Mouse (Mus musculus) liver, embryonic 12.5 days (tissue): ENCODE results near the gene Krtap5-2. TPM values are rescaled to one million over a fixed set of nuclear protein-coding genes. Genes with fewer than 3 reads are reported as not detected.

ENCODE experiments used
- ATAC-seq: fragments of 200-750 bp; cut with Nextera tagmentation; 2 replicates; pipeline ENCODE4 v1.8.0; 2017; ENCODE audit warnings: moderate number of reproducible peaks, mild to moderate bottlenecking, moderate library complexity
- H3K27ac ChIP-seq: fragments of 300-500 bp; sonication (generic); 2 replicates; pipeline ENCODE4 v1.5.1; 2016; ENCODE audit warnings: mild to moderate bottlenecking
- H3K27me3 ChIP-seq: fragments of 300-500 bp; sonication (generic); replicated peaks from 2 replicates; pipeline ENCODE4 v1.6.1; 2016; ENCODE audit warnings: mild to moderate bottlenecking, moderate library complexity
- H3K36me3 ChIP-seq: fragments of 300-500 bp; sonication (generic); 2 replicates; pipeline ENCODE4 v1.6.1; 2016; ENCODE audit warnings: mild to moderate bottlenecking, moderate library complexity
- H3K4me1 ChIP-seq: fragments of 300-500 bp; sonication (generic); 2 replicates; pipeline ENCODE4 v1.6.1; 2016
- H3K4me2 ChIP-seq: fragments of 300-500 bp; sonication (generic); 2 replicates; pipeline ENCODE4 v1.6.1; 2016; ENCODE audit warnings: mild to moderate bottlenecking, moderate library complexity
- H3K4me3 ChIP-seq: fragments of 300-500 bp; sonication (generic); 2 replicates; pipeline ENCODE4 v1.5.1; 2016; ENCODE audit warnings: mild to moderate bottlenecking, moderate library complexity
- H3K9ac ChIP-seq: fragments of 300-500 bp; sonication (generic); 2 replicates; pipeline ENCODE4 v1.6.1; 2016; ENCODE audit warnings: mild to moderate bottlenecking, moderate library complexity
- H3K9me3 ChIP-seq: fragments of 300-500 bp; sonication (generic); replicated peaks from 2 replicates; pipeline ENCODE4 v1.6.1; 2016; ENCODE audit warnings: mild to moderate bottlenecking, moderate library complexity
- WGBS: fragments of 180-500 bp; shearing (Covaris S2); methylation state at CpG from one replicate; pipeline ENCODE4 v1.1.7; 2016; ENCODE audit not compliant: insufficient replicate concordance; 5-methylcytosine and 5-hydroxymethylcytosine counted together
- polyA plus RNA-seq: library from polyadenylated mRNA; unstranded; fragments of >200 nt; fragmentation: Nextera tagmentation; extraction: Ambion mirVana; gene quantifications from 2 replicates; pipeline ENCODE4 v1.2.1, GENCODE M21; 2016

Gene Krtap5-2
- polyA plus RNA-seq, 1 experiment from 2014 or later: not detected

DNA sequence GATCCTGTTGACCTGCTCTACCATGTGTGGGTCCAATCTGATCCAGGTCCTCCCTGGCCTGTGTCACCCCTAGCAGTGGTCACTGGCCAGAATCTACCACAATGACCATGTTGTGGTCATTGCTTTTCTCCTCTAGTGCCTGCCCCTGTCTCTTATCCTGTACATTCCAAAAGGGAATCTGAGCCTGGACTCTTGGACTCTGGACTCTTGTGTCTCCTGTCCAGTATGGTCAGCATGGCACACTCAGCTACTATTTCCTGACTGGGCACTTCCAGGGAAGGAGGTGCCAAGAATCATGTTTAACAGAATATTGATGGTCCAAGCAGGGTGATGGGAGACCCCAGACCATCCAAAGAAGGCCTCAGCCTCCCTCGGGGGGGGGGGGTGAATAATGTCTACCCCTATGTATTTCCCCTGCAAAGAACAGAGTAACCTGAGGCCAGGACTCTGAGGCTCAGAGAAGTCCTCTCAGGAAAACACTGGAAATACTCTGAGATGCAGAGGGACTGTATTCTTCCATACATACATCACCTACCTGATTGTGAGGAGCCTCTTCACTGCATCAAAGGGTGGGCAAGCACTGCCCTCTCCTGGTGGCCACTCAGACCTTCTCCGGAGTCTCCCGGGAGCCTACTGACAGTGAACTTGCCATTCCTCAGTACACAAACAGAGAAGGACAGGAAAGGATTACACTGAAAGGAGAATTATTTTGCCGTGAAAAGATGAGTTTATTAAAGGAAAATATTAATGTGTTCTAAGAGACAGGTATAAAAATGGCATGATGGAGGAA, 41.4 kb downstream of the Krtap5-2 start:
- Histone ChIP-seq H3K4me3 (no peak overlapping the region), H3K27ac (no peak overlapping the region), H3K9me3 (no peaks in the 10 kb centered on the region), H3K4me2 (no peak overlapping the region), H3K27me3 (no peaks in the 10 kb centered on the region; the same call in 1 of the 2 replicates), H3K4me1 (no peaks in the 10 kb centered on the region), H3K9ac (no peak overlapping the region), H3K36me3 (no peaks in the 10 kb centered on the region)
- WGBS: 43% methylated on average over 4 of the region's 4 CpGs
- ATAC-seq: no peak

- H3K27me3 ChIP-seq: peaks cover 4% of the 10 kb centered on the region; the same call in 1 of the 2 replicates
- H3K4me1 ChIP-seq: no peaks in the 10 kb centered on the region
- 44% methylated on average over 4 of the region's 4 CpGs for WGBS
- no peaks in the 10 kb centered on the region for H3K9me3 ChIP-seq
- no peak overlapping the region for H3K4me2 ChIP-seq
- no peak overlapping the region for H3K4me3 ChIP-seq
- no peak overlapping the region for H3K9ac ChIP-seq
- H3K27ac ChIP-seq: no peak overlapping the region
- no peaks in the 10 kb centered on the region for H3K36me3 ChIP-seq
- ATAC-seq: no peak
Observed at GRCm38 (mm10) chr7:142128843-142129242, 47.0 kb downstream of the Krtap5-2 start.

Other genes with a start within 250 kb of the Krtap5-2 start
- 0.23 and 0.33 TPM in 2 replicates for gene Brsk2, start 226.3 kb downstream of the Krtap5-2 start, polyA plus RNA-seq
- 62.9 and 64.6 TPM in 2 replicates for gene Mob2, start 114.9 kb downstream of the Krtap5-2 start, polyA plus RNA-seq
- gene Dusp8, start 80.2 kb downstream of the Krtap5-2 start, polyA plus RNA-seq: 7.4 and 7.5 TPM in 2 replicates
- not detected in 2 replicates for gene Gm45618, start 55.3 kb downstream of the Krtap5-2 start, polyA plus RNA-seq
- not detected in 2 replicates for gene Gm39115, start 40.0 kb downstream of the Krtap5-2 start, polyA plus RNA-seq
- not detected in 2 replicates for gene Gm45337, start 31.4 kb downstream of the Krtap5-2 start, polyA plus RNA-seq
- gene Gm29735, start 18.9 kb downstream of the Krtap5-2 start, polyA plus RNA-seq: not detected in 2 replicates
- gene Gm4553, start 10.3 kb downstream of the Krtap5-2 start, polyA plus RNA-seq: not detected in 2 replicates
- not detected in 2 replicates for gene Gm10153, start 14.4 kb upstream of the Krtap5-2 start, polyA plus RNA-seq
- gene Krtap5-3, start 25.4 kb upstream of the Krtap5-2 start, polyA plus RNA-seq: not detected in 2 replicates
- gene Gm7579, start 35.9 kb upstream of the Krtap5-2 start, polyA plus RNA-seq: not detected in 2 replicates
- gene Krtap5-5, start 54.0 kb upstream of the Krtap5-2 start, polyA plus RNA-seq: not detected in 2 replicates
- not detected in 2 replicates for gene Gm40460, start 65.1 kb upstream of the Krtap5-2 start, polyA plus RNA-seq
- not detected in 2 replicates for gene Gm2431, start 82.3 kb upstream of the Krtap5-2 start, polyA plus RNA-seq
- gene Gm4559, start 98.4 kb upstream of the Krtap5-2 start, polyA plus RNA-seq: not detected in 2 replicates
- gene Krtap5-1, start 121.1 kb upstream of the Krtap5-2 start, polyA plus RNA-seq: not detected in 2 replicates
- gene Krtap5-4, start 127.5 kb upstream of the Krtap5-2 start, polyA plus RNA-seq: not detected in 2 replicates
- gene Ifitm10, start 197.7 kb upstream of the Krtap5-2 start, polyA plus RNA-seq: 1.5 and 2.5 TPM in 2 replicates
- 1.4 TPM in 1 of 2 replicates, not detected in the other for gene Gm49369, start 206.7 kb upstream of the Krtap5-2 start, polyA plus RNA-seq
- 289 and 295 TPM in 2 replicates for gene Ctsd, start 212.0 kb upstream of the Krtap5-2 start, polyA plus RNA-seq